Mouse (Mus musculus) layer of hippocampus, adult 9-11 months (tissue): ENCODE measurements at regions not wholly inside any gene's neighbourhood (a gene's known extent, or its start where the extent isn't known, plus 50 kb on each side); places are given as distances from the start of the nearest gene placed in this dataset.

Source experiments
- DNase-seq: peaks from one replicate; pipeline ENCODE4 v3.0.0; 2022

GRCm38 (mm10) chr14:103458340-103458739 lies 54.8 kb upstream of the Scel start:
- DNase-seq: no peak

DNA sequence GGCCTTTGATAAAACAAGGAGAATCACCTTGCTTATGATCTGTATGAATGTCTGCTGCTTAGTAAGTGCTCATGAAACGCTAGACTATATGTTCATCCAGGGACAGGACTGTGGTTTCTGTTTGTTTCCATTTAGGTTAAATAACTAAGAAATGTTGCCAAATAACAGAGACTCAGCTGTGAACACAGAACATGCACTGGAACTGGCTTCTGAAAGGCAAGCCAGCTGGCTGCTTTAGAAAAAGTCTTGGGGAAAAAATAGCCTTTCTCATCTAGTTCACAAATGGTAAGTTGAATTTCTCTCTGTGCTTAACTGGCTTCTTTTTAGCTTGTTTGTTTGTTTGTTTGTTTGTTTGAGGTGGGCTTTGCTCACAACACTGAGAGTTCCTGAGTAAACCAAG lies 57.0 kb upstream of the Scel start:
- DNase-seq: no peak

GRCm38 (mm10) chr14:103450756-103451155 lies 62.4 kb upstream of the Scel start:
- DNase-seq: no peak

- DNase-seq: no peak
These were observed 63.7 kb upstream of the Scel start for GRCm38 (mm10) chr14:103449447-103449846.

GRCm38 (mm10) chr14:103449033-103449432 lies 64.1 kb upstream of the Scel start:
- no peak for DNase-seq

DNA sequence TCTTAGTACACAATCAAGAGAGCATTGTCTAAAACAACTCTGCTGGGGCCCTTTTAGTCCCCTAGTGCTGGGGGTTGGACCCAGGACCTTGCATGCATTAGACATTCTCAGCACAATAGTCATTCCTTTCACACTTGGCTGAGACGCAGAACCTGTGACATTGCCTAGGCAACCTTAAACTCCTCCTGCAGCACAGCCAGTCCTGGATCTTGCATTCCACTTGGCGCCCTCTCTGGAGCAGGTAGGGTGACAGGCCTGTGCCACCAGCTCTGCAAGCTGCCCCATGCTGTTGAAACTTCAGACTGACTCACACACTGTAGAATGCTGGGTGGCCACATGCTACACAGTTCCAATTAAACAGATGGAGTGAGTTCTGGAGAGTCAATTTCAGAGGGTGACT lies 66.5 kb upstream of the Scel start:
- DNase-seq: peak; percentile 62

DNA sequence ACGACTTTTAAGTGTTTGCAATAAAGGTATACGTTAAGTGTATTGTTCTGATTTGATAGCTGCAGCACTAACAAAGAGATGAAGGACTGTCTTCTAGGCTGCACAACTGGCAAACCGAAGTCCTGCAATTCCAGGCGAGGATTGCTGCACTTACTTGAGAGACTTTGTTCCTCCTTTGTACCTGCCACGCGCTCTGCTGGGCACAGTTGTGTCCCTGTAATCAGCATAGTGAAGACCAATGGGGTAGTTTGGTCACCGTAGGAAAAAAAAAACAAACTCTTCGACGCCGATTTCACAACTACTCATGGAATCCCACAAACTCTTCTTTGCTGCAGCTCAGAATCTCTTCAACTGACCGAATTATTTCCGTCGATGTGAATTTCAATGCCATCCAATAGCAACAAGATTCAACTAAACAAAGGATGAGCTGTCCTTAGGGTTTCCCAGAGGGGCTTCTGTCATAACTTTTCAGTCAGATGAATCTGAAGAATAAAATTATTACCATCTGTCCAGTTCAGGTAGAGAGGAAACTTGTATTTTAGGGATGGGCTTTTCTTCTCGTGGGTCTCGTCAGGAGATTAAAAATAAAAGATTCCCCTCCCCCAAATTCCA lies 71.6 kb upstream of the Scel start:
- no peak for DNase-seq

GRCm38 (mm10) chr14:103440243-103440642 lies 72.9 kb upstream of the Scel start:
- peak; percentile 77 for DNase-seq

- no peak for DNase-seq
These were observed 78.9 kb upstream of the Scel start for GRCm38 (mm10) chr14:103434218-103434617.

DNA sequence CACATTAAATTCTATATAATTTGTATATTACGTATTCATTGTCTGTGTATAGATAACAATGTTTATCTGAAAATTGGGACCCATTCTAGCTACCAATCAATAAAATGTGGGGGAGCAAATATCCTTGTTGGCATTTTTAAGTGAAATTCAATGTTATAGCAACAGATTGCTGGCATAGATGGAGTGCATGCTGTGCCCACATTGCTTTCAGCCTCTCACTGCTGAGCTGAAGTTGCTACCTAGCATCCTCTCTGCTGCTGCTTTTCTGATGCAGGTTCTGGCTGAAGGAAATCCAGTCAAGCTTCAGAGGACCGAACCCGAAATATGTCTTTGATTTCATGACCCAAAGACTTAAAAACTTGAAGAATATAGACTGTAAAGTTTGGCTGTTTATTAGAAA lies 80.0 kb upstream of the Scel start:
- no peak for DNase-seq

- DNase-seq: no peak
These were observed 81.3 kb upstream of the Mycbp2 start for GRCm38 (mm10) chr14:103427873-103428272.

- no peak for DNase-seq
These were observed 74.8 kb upstream of the Mycbp2 start for GRCm38 (mm10) chr14:103421305-103421822.

- no peak for DNase-seq
These were observed 70.8 kb upstream of the Mycbp2 start for GRCm38 (mm10) chr14:103417110-103418061.

DNA sequence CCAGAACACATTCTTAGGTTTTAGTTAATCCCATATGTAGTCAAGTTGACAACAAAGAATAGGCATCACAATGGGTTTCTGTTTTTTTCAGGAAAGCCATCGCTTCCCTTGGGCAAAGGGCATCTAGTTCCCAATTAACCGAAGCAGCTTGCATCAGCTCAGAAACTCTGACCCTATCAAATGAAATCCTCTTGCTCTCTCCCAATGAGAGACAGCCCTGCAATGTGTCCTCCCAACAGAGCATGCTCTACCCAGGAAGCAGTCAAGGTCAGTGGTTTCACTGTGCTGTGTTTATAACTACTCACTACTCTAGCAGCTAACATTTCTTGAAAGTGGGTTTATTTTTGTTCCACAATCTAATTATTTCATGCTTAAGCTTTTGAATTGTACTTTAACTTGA lies 58.0 kb upstream of the Mycbp2 start:
- DNase-seq: no peak

DNA sequence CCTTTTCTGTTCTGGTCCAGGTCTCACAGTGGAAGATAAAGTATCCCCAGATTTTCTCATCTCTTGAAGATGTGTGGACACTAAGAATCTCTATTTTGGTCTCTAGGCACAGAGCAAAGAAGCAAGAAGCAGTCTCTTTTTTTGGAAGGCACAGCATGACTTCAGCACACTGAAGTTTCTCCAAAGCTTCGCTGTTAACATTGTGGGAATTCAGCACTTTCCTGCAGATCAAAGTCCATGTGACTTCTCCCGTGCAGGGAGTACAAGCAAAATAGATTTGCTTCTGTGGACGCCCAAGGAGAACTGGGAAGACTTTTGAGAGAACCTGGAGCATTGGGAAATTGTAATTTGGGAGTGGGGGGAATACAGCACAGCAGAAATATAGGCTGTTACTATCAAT lies 56.4 kb upstream of the Mycbp2 start:
- DNase-seq: no peak

DNA sequence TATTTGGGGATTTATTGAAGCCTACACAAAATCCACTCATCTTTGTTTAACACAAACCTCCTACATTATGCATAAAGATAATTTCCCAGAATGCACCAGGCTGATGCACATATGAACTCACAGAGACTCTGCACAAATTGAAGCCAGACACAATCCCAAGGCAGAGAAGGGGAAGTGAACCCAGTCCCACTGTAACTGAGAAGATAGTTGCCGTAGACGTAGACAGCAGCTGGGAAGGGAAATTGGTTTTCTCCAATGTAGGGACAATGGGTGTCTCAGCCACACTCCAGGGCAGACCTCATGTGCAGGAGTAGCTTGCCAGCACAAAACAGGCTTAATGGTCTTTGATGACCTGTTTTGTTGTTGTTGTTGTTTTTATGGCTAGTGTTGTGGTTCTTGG lies 55.4 kb upstream of the Mycbp2 start:
- no peak for DNase-seq

DNA sequence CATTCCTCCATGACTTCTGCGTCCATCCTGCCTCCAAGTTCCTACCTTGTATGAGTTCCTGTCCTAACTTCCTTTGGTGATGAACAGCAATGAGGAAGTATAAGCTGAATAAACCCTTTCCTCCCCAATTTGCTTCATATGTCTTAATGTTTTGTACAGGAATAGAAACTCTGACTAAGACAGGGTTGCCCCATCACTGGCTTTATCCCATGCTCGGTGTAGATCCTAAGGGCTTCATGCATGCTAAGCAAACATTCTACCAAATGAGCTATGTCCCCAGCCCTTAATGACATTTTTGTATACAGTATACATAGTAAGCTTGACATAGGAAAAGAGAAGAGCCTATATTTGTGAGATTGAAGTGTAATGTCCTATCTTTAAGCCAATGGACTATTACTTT lies 54.7 kb upstream of the Mycbp2 start:
- DNase-seq: no peak

GRCm38 (mm10) chr14:103398401-103398800 lies 51.8 kb upstream of the Mycbp2 start:
- no peak for DNase-seq
